Mouse (Mus musculus): Measurements from ENCODE around the gene Mvb12b. TPM values are rescaled to one million over a fixed set of nuclear protein-coding genes. Genes with fewer than 3 reads are reported as not detected.

Gene Mvb12b
- total and polyA plus RNA-seq, 2 experiments from 2014 or later, result 82.8 to 141 TPM

DNA sequence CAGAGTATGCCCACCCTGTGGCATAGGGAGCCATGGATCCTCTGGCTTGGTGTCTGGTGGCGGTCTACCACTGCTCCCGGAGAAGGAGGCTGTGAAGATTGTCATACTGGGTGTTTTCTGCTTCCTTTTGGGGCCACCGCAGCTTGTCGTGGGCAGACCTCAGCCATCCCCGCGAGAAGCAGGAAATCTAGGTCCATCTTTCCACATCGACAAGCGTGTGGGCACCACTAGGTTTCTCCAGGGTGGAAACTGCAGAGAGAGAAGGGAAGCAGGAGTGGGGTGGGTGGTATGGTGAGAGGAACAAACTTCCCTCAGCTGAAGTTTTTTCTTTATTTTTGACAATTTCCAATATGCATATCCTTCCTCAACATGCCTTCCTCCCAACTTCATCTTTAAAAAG is 178.9 kb downstream of the Mvb12b start:
- peaks cover 15% of the 10 kb centered on the region for H3K27me3 ChIP-seq (ENCODE audit: insufficient read depth, low read length)
- H3K36me3 ChIP-seq (ENCODE audit: insufficient read depth), result no peaks in the 10 kb centered on the region
- H3K27ac ChIP-seq (ENCODE audit: low read depth, low read length), result no peak overlapping the region
- H3K4me2 ChIP-seq (ENCODE audit: low read depth), result no peak overlapping the region
- ATAC-seq (no peak), DNase-seq (no peak)
- H3K9me3 ChIP-seq (ENCODE audit: low read length), result no peaks in the 10 kb centered on the region
- TF ChIP-seq CTCF (IDR thresholded peaks at IDR 0.05; ENCODE audit: low read depth), result no peak
- 95% methylated on average over 8 of the region's 8 CpGs for WGBS
- H3K4me3 ChIP-seq (ENCODE audit: low read depth, low read length), result no peak overlapping the region
- H3K4me1 ChIP-seq (ENCODE audit: insufficient read depth), result 0 out of 2 replicates have a peak, but pooled peaks cover 3% of the 10 kb centered on the region
- H3K9ac ChIP-seq, result no peak overlapping the region

DNA sequence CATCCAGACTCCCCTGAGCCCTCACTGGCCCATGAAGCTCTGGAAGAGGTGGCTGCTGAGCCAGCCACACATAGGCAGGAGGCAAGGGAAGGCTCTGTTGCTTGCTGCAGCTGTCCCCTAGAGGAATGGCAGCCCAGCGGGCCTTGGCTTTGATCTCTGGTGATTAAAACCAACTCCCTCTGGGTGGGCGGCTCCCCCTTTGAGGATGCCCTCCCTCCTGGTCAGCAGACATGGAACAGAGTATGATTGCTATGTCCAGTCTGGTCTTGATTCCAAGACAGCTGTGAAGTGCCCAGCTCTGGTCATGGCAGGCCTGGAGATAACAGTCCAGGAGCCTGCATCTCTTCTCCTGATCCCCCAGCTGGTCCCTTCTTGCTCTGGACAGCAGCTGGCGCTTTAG is 179.7 kb downstream of the Mvb12b start:
- H3K4me1 ChIP-seq (ENCODE audit: insufficient read depth), result no peaks in the 10 kb centered on the region
- no peak for TF ChIP-seq CTCF (IDR thresholded peaks at IDR 0.05; ENCODE audit: low read depth)
- no peak overlapping the region for H3K4me2 ChIP-seq (ENCODE audit: low read depth)
- H3K9me3 ChIP-seq (ENCODE audit: low read length), result no peaks in the 10 kb centered on the region
- ATAC-seq (no peak), DNase-seq (no peak)
- H3K36me3 ChIP-seq (ENCODE audit: insufficient read depth), result no peaks in the 10 kb centered on the region
- peaks cover 17% of the 10 kb centered on the region for H3K27me3 ChIP-seq (ENCODE audit: insufficient read depth, low read length)
- H3K4me3 ChIP-seq (ENCODE audit: low read depth, low read length), result no peak overlapping the region
- no peak overlapping the region for H3K9ac ChIP-seq
- 42% methylated on average over 3 of the region's 3 CpGs for WGBS
- no peak overlapping the region for H3K27ac ChIP-seq (ENCODE audit: low read depth, low read length)

DNA sequence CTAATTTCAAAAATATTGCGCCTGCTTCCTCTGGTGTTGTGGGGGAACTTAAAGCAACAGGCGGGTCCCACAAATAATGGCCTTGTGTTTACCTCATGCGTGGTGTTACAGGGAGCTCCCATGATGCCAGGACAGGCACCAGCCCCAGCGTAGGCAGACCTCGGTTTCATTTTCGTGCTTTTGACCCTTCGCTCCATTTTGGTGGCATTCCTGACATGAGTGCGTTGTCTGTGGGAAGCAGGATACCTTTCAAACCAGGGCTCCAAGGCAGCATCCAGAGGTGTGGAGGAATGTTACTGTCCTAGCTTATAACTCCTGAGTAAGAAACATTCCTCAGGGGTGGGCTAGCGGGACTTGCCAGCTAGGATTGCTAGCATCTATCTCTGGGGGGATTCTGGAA is 181.3 kb downstream of the Mvb12b start:
- Histone ChIP-seq H3K36me3 (ENCODE audit: insufficient read depth) (no peaks in the 10 kb centered on the region), H3K27me3 (ENCODE audit: insufficient read depth, low read length) (peaks cover 21% of the 10 kb centered on the region), H3K4me3 (ENCODE audit: low read depth, low read length) (no peak overlapping the region), H3K4me2 (ENCODE audit: low read depth) (no peak overlapping the region), H3K27ac (ENCODE audit: low read depth, low read length) (no peak overlapping the region), H3K9me3 (ENCODE audit: low read length) (no peaks in the 10 kb centered on the region), H3K9ac (no peak overlapping the region), H3K4me1 (ENCODE audit: insufficient read depth) (no peaks in the 10 kb centered on the region)
- TF ChIP-seq CTCF (IDR thresholded peaks at IDR 0.05; ENCODE audit: low read depth), result no peak
- DNase-seq (no peak), ATAC-seq (no peak)
- WGBS, result 50% methylated on average over 9 of the region's 9 CpGs

DNA sequence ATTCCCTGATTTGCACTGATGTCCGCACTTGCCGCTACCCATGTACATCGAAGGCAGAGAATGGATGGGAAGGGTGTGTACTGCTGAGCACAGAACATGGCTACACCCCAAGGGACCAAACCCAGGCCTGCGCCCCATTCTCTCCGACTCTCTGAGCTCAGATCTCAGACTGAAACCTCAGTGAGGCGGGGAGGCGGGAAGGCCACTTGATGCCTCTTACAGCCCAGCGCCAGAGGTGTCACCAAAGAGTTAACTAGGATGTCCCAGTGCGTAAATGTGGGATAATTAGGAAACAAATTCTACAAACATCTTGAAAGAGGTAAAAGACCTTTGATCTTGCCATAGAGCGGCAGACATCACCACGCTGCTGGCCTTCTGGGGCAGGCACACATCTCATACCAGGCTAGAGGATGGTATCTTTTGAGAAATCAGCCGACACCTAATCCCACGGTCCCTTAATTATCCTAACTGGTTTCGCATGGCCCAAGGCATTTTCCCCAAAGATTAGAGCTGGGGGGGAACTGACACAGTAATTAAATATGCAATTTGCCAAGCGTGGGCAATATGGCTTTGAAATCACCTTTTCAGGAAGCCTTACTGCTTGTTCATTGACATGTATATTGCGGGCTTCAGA is 181.9 kb downstream of the Mvb12b start:
- Histone ChIP-seq H3K4me3 (ENCODE audit: low read depth, low read length) (no peak overlapping the region), H3K9ac (no peak overlapping the region), H3K27me3 (ENCODE audit: insufficient read depth, low read length) (peaks cover 22% of the 10 kb centered on the region), H3K9me3 (ENCODE audit: low read length) (no peaks in the 10 kb centered on the region), H3K4me2 (ENCODE audit: low read depth) (no peak overlapping the region), H3K4me1 (ENCODE audit: insufficient read depth) (no peaks in the 10 kb centered on the region), H3K27ac (ENCODE audit: low read depth, low read length) (no peak overlapping the region), H3K36me3 (ENCODE audit: insufficient read depth) (no peaks in the 10 kb centered on the region)
- no peak for TF ChIP-seq CTCF (IDR thresholded peaks at IDR 0.05; ENCODE audit: low read depth)
- no peak for ATAC-seq
- DNase-seq, result no peak
- 32% methylated on average over 16 of the region's 16 CpGs for WGBS

DNA sequence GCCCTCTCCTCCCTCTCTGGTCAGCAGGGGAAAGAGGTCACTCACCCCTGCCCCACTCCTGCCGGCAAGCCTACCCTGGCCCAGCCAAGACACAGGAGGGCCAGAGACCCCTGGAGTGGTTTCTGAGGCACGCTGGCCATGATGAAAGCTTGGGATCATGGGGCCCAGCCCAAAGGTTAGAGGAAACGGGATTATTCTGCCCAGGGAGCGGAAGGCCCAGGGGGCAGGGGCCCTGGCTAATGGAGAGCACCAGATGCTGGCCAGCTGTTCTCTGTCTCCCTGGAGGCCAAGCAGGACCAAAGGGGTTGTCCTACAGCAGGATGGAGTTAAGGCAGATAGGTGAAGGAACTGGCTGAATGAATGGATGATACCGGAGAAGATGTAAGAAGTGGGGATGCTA is 184.5 kb downstream of the Mvb12b start:
- no peak overlapping the region for H3K4me2 ChIP-seq (ENCODE audit: low read depth)
- no peak overlapping the region for H3K27ac ChIP-seq (ENCODE audit: low read depth, low read length)
- no peaks in the 10 kb centered on the region for H3K36me3 ChIP-seq (ENCODE audit: insufficient read depth)
- ATAC-seq (no peak), DNase-seq (no peak)
- 71% methylated on average over 5 of the region's 5 CpGs for WGBS
- H3K9ac ChIP-seq, result no peak overlapping the region
- peaks cover 22% of the 10 kb centered on the region for H3K27me3 ChIP-seq (ENCODE audit: insufficient read depth, low read length)
- TF ChIP-seq CTCF (IDR thresholded peaks at IDR 0.05; ENCODE audit: low read depth), result no peak
- no peaks in the 10 kb centered on the region for H3K9me3 ChIP-seq (ENCODE audit: low read length)
- H3K4me1 ChIP-seq (ENCODE audit: insufficient read depth), result no peaks in the 10 kb centered on the region
- no peak overlapping the region for H3K4me3 ChIP-seq (ENCODE audit: low read depth, low read length)

DNA sequence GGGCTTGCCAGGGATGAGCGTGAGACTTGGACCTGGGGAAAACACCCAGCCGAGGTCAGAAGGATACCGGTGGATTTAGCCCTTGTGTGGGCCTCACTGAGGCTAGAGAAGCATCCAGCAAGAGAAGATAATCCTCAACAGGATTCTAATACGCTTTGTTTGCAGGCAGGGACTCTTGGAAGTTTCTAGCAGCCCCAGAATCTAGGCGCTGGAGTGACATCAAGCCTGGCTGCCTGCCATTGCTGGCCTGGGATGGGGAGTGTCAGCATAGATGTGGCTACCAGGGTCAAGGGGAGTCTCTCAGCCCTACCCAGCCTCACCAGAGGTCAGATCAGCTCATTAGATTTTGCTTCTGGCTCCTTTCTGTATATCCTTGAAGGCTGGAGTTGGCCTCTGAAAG is 185.0 kb downstream of the Mvb12b start:
- TF ChIP-seq CTCF (IDR thresholded peaks at IDR 0.05; ENCODE audit: low read depth), result no peak
- H3K36me3 ChIP-seq (ENCODE audit: insufficient read depth), result no peaks in the 10 kb centered on the region
- no peaks in the 10 kb centered on the region for H3K4me1 ChIP-seq (ENCODE audit: insufficient read depth)
- no peak overlapping the region for H3K4me2 ChIP-seq (ENCODE audit: low read depth)
- DNase-seq (no peak), ATAC-seq (no peak)
- H3K9me3 ChIP-seq (ENCODE audit: low read length), result no peaks in the 10 kb centered on the region
- no peak overlapping the region for H3K27ac ChIP-seq (ENCODE audit: low read depth, low read length)
- peaks cover 22% of the 10 kb centered on the region for H3K27me3 ChIP-seq (ENCODE audit: insufficient read depth, low read length)
- no peak overlapping the region for H3K4me3 ChIP-seq (ENCODE audit: low read depth, low read length)
- no peak overlapping the region for H3K9ac ChIP-seq
- 56% methylated on average over 5 of the region's 5 CpGs for WGBS

DNA sequence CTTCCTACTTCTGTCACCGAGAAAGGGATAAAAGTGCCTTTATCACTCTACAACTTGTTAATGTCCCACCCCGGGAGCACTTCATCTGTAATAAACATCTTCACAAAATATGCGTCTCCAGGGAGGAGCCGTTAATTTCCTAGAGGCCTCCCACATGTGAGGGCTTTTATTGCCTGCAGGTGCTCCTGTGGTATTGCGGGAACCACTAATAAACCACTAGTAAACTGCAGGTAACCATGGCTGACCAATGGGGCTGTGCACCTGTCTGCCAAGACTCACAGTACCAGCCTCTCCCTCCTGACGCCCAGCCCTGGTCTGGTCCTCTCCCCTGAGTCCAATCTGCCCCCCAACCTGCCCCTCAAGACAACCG is 186.3 kb downstream of the Mvb12b start:
- Histone ChIP-seq H3K4me1 (ENCODE audit: insufficient read depth) (no peaks in the 10 kb centered on the region), H3K4me3 (ENCODE audit: low read depth, low read length) (no peak overlapping the region), H3K27me3 (ENCODE audit: insufficient read depth, low read length) (peaks cover 20% of the 10 kb centered on the region), H3K9ac (no peak overlapping the region), H3K9me3 (ENCODE audit: low read length) (no peaks in the 10 kb centered on the region), H3K36me3 (ENCODE audit: insufficient read depth) (no peaks in the 10 kb centered on the region), H3K27ac (ENCODE audit: low read depth, low read length) (no peak overlapping the region), H3K4me2 (ENCODE audit: low read depth) (no peak overlapping the region)
- WGBS, result 36% methylated on average over 7 of the region's 7 CpGs
- ATAC-seq, result no peak
- DNase-seq, result no peak
- no peak for TF ChIP-seq CTCF (IDR thresholded peaks at IDR 0.05; ENCODE audit: low read depth)

All from forebrain, postnatal 0 days (tissue).